Comparison of ENCODE assay signal across 18 mouse cellular contexts in genomic region chrX:85869914-85870483, GRCm38 (mm10). TPM values are rescaled to one million over a fixed set of nuclear protein-coding genes. Genes with fewer than 3 reads are reported as not detected.
DNase-seq lines count a peak whose midpoint lies in the region; ATAC-seq and TF ChIP-seq lines count a peak whose summit lies in the region.
"Had no signal": no experiment of that assay in that cellular context is flagged by ENCODE, and none has a peak within 500 bp of the region (broad histone marks: within the 10 kb centered on the region; RNA-seq: fewer than 3 reads in every experiment).

5430427O19Rik (plus strand) TSS chrX:85870354.

- no peaks in the 10 kb centered on the region for H3K79me2 ChIP-seq in liver, adult 2 months (ENCODE audit: control insufficient read depth, insufficient read depth, low read length)

- intact Hi-C loops in heart, postnatal 14 days (cut with DNase I): loop anchor here (10.0 kb wide), 1 partner anchor 95 kb away; the partner anchor contains the start of gene Gk

- no peaks in the 10 kb centered on the region for H3K27me3 ChIP-seq in liver, adult 2 months (ENCODE audit: control insufficient read depth, insufficient read depth, low read length)
- H3K27me3 ChIP-seq in liver, embryonic 11.5 days (replicated peaks; ENCODE audit: control insufficient read depth, insufficient read depth, low read length): no peaks in the 10 kb centered on the region
- H3K27me3 ChIP-seq: embryonic facial prominence, embryonic 13.5 days; lung, embryonic 15.5 days; midbrain, embryonic 12.5 days had no signal

- no peaks in the 10 kb centered on the region for H3K9me3 ChIP-seq in liver, embryonic 11.5 days (ENCODE audit: control insufficient read depth, low read length)
- H3K9me3 ChIP-seq: embryonic facial prominence, embryonic 13.5 days; lung, embryonic 15.5 days; midbrain, embryonic 12.5 days had no signal

- H3K4me3 ChIP-seq in liver, adult 2 months (ENCODE audit: insufficient read depth, low read depth, low read length): 0 out of 2 replicates have a peak within 1 kb of the TSS, but pooled peaks have one; percentile 11
- no peak within 1 kb of the TSS for H3K4me3 ChIP-seq in liver, embryonic 11.5 days (ENCODE audit: low read depth, low read length)
- H3K4me3 ChIP-seq: embryonic facial prominence, embryonic 13.5 days; lung, embryonic 15.5 days; midbrain, embryonic 12.5 days had no signal

- H3K27ac ChIP-seq in liver, adult 2 months (replicated peaks; ENCODE audit: insufficient read depth, low read depth, low read length): no peak within 1 kb of the TSS
- no peak within 1 kb of the TSS for H3K27ac ChIP-seq in liver, embryonic 11.5 days (ENCODE audit: low read depth, low read length)
- H3K27ac ChIP-seq: embryonic facial prominence, embryonic 13.5 days; lung, embryonic 15.5 days; midbrain, embryonic 12.5 days; stomach, postnatal 0 days had no signal

- TF ChIP-seq POLR2A in liver, adult 2 months (IDR thresholded peaks at IDR 0.05; ENCODE audit: extremely low read depth, insufficient read depth, low read length): no peak

- no peak for DNase-seq in liver, adult 2 months (ENCODE audit: extremely low read depth, low read depth, low spot score)
- no peak for DNase-seq in liver, embryonic 11.5 days (ENCODE audit: low spot score)
- DNase-seq in CD4-positive, CD25-positive, alpha-beta regulatory T cell, adult 2 months (ENCODE audit: low read depth, low spot score): peak; percentile 12
- DNase-seq in monocyte, adult 2 months (ENCODE audit: low read depth in 1 of 2, low spot score in 2 of 2): peak; percentile 9 to 12
- DNase-seq in layer of hippocampus, adult 8-10 months (ENCODE audit: low spot score in 2 of 2): no peak
- DNase-seq in kidney, postnatal 4 days: no peak
- DNase-seq in heart, postnatal 14 days: no peak
- DNase-seq: adrenal gland, postnatal 36 days; gastrocnemius, postnatal 36 days; heart, postnatal 36 days; right cerebral cortex, postnatal 4 days; thymus, postnatal 36 days had no signal

- ATAC-seq in liver, embryonic 11.5 days (replicated peaks; ENCODE audit: low FRiP score): no peak
- ATAC-seq in common myeloid progenitor, adult 5-6 weeks (replicated peaks; ENCODE audit: low read depth, poor library complexity, severe bottlenecking): peak; percentile 66

- TF ChIP-seq CTCF in liver, adult 2 months (IDR thresholded peaks at IDR 0.05; ENCODE audit: low read depth, low read length): no peak

- H3K36me3 ChIP-seq in liver, adult 2 months (ENCODE audit: control insufficient read depth, insufficient read depth, low read length): no peaks in the 10 kb centered on the region
- no peaks in the 10 kb centered on the region for H3K36me3 ChIP-seq in liver, embryonic 11.5 days (ENCODE audit: control insufficient read depth, insufficient read depth, low read length)
- H3K36me3 ChIP-seq: embryonic facial prominence, embryonic 13.5 days; lung, embryonic 15.5 days; midbrain, embryonic 12.5 days had no signal

- no peaks in the 10 kb centered on the region for H3K4me1 ChIP-seq in liver, adult 2 months (ENCODE audit: control insufficient read depth, insufficient read depth, low read length)
- H3K4me1 ChIP-seq in liver, embryonic 11.5 days (replicated peaks; ENCODE audit: control insufficient read depth, insufficient read depth, low read length): no peaks in the 10 kb centered on the region
- H3K4me1 ChIP-seq: embryonic facial prominence, embryonic 13.5 days; lung, embryonic 15.5 days; midbrain, embryonic 12.5 days had no signal

- no peak within 1 kb of the TSS for H3K9ac ChIP-seq in liver, adult 2 months (ENCODE audit: low read depth, low read length)
- H3K9ac ChIP-seq in liver, embryonic 11.5 days (ENCODE audit: low read depth, low read length): no peak within 1 kb of the TSS
- H3K9ac ChIP-seq: embryonic facial prominence, embryonic 13.5 days; lung, embryonic 15.5 days; midbrain, embryonic 12.5 days had no signal

- 72% methylated on average over 3 of the region's 3 CpGs for WGBS in liver, adult 2 months
- WGBS in liver, embryonic 11.5 days: 54% methylated on average over 3 of the region's 3 CpGs

- H3K4me2 ChIP-seq in liver, embryonic 11.5 days: no peak within 1 kb of the TSS
- H3K4me2 ChIP-seq: embryonic facial prominence, embryonic 13.5 days; heart, embryonic 11.5 days; lung, embryonic 15.5 days; midbrain, embryonic 12.5 days had no signal

RNA-seq across cellular contexts. Expression of gene 5430427O19Rik, which starts in this region (rescaled TPM):
- 0.27 and 0.28 TPM in 2 replicates for total RNA-seq in liver, adult 2 months (2014; rRNA removed)
- polyA plus RNA-seq in liver, adult 2 months (2012; rRNA removed): not detected in 2 replicates
- 0.23 and 0.31 TPM in 2 replicates for polyA plus RNA-seq in liver, embryonic 11.5 days (2014; fragmentation: Nextera tagmentation; extraction: Ambion mirVana)
- total RNA-seq in common myeloid progenitor, adult 5-6 weeks (2017): 17.2 and 19.1 TPM in 2 replicates
- total RNA-seq in layer of hippocampus, adult 8-10 months (2022): under 1 TPM; 0.12 to 0.77 (median 0.27) TPM
- under 1 TPM; 0.05 to 0.10 TPM for total RNA-seq in heart, postnatal 14 days (2021)
- polyA plus RNA-seq: midbrain, embryonic 12.5 days had no signal

Comparison
In these comparisons a context has a peak if more than half of its experiments do, and no peak if none do; other contexts are left out.
1. RNA of gene 5430427O19Rik (total RNA-seq): 17.2 to 19.1 TPM in common myeloid progenitor, adult 5-6 weeks; 0.12 to 0.77 TPM in layer of hippocampus, adult 8-10 months, 0.27 to 0.28 TPM in liver, adult 2 months and 0.05 to 0.10 TPM in heart, postnatal 14 days; every median in the first group is over 10 times any median in the second.
2. DNase-seq: peak in CD4-positive, CD25-positive, alpha-beta regulatory T cell, adult 2 months (single experiment) and monocyte, adult 2 months (2 of 2); none in liver, adult 2 months (single experiment), liver, embryonic 11.5 days (single experiment), layer of hippocampus, adult 8-10 months (0 of 2), kidney, postnatal 4 days (0 of 2) and heart, postnatal 14 days (0 of 2).